Mouse (Mus musculus): ENCODE results near the gene Rtbdn. TPM values are rescaled to one million over a fixed set of nuclear protein-coding genes. Genes with fewer than 3 reads are reported as not detected.

The Rtbdn gene
- total and polyA plus RNA-seq, 2 experiments from 2014 or later, result 3.5 to 10.4 TPM

DNA sequence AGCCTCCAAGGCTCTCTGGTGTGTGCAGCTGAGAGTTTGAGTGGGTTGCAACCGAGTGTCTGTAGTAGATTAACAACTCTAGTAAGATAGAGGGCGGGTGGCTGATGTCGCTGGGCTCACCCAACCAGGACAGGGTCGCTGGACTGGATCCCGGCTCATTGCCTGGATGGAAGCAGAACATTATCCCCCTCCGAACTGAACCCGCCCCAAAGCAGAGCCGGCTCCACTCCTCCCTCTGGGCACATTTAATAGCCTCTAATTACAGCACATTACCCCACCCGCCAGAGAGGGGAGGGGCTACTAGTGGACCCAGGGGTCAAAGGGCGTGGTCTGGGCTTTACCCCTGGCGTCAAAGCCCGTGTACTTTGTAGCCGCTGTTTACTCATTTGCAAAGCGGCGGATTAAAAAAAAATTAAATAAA is 42.5 kb downstream of the Rtbdn start:
- peak overlapping the region; percentile 92 for H3K4me2 ChIP-seq (ENCODE audit: low read depth)
- no peak for TF ChIP-seq CTCF (IDR thresholded peaks at IDR 0.05; ENCODE audit: low read depth)
- H3K27ac ChIP-seq (ENCODE audit: low read depth, low read length), result no peak overlapping the region
- no peaks in the 10 kb centered on the region for H3K36me3 ChIP-seq (ENCODE audit: insufficient read depth)
- no peaks in the 10 kb centered on the region for H3K9me3 ChIP-seq (ENCODE audit: low read length)
- no peak overlapping the region for H3K9ac ChIP-seq
- peaks cover 21% of the 10 kb centered on the region for H3K4me1 ChIP-seq (ENCODE audit: insufficient read depth)
- no peak for ATAC-seq
- peak overlapping the region; percentile 69; the same call in 1 of the 2 replicates for H3K4me3 ChIP-seq (ENCODE audit: low read depth, low read length)
- no peak for DNase-seq
- 12% methylated on average over 15 of the region's 15 CpGs for WGBS
- H3K27me3 ChIP-seq (ENCODE audit: insufficient read depth, low read length), result no peaks in the 10 kb centered on the region; the same call in 1 of the 2 replicates

DNA sequence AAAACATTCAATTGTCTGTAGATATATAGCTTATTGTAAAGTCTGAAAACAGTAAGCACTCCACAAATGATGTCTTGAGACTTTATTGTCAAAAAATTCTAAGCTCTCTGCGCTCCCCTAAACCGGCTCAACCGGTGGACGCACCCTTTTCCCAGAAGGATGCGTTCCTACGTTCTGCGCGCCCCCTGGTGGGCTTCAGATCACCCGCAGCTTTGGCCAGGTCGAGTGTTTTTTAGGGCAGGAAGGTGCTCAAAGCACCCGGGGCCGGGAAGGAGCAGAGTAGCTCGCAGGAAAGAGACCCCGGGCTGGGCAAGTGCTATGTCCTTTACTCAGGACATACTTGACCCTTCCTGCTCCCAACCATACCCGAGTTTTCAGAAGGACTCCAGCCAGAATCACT is 43.0 kb downstream of the Rtbdn start:
- peak overlapping the region; percentile 92 for H3K4me2 ChIP-seq (ENCODE audit: low read depth)
- TF ChIP-seq CTCF (IDR thresholded peaks at IDR 0.05; ENCODE audit: low read depth), result peak; percentile 89
- DNase-seq, result peak; percentile 94
- H3K36me3 ChIP-seq (ENCODE audit: insufficient read depth), result no peaks in the 10 kb centered on the region
- H3K27me3 ChIP-seq (ENCODE audit: insufficient read depth, low read length), result no peaks in the 10 kb centered on the region; the same call in 1 of the 2 replicates
- WGBS, result 0% methylated on average over 15 of the region's 15 CpGs
- peaks cover 18% of the 10 kb centered on the region for H3K4me1 ChIP-seq (ENCODE audit: insufficient read depth)
- H3K9ac ChIP-seq, result peak overlapping the region; percentile 85
- peak overlapping the region; percentile 87 for H3K27ac ChIP-seq (ENCODE audit: low read depth, low read length)
- ATAC-seq, result peak; percentile 64
- H3K4me3 ChIP-seq (ENCODE audit: low read depth, low read length), result peak overlapping the region; percentile 69
- H3K9me3 ChIP-seq (ENCODE audit: low read length), result no peaks in the 10 kb centered on the region

- TF ChIP-seq CTCF (IDR thresholded peaks at IDR 0.05; ENCODE audit: low read depth), result peak; percentile 98
- Histone ChIP-seq H3K4me1 (ENCODE audit: insufficient read depth) (peaks cover 13% of the 10 kb centered on the region), H3K9me3 (ENCODE audit: low read length) (no peaks in the 10 kb centered on the region), H3K27ac (ENCODE audit: low read depth, low read length) (peak within 1 kb of the TSS; percentile 87), H3K36me3 (ENCODE audit: insufficient read depth) (no peaks in the 10 kb centered on the region), H3K4me2 (ENCODE audit: low read depth) (peak within 1 kb of the TSS; percentile 92), H3K4me3 (ENCODE audit: low read depth, low read length) (peak within 1 kb of the TSS; percentile 69), H3K27me3 (ENCODE audit: insufficient read depth, low read length) (no peaks in the 10 kb centered on the region; the same call in 1 of the 2 replicates), H3K9ac (peak within 1 kb of the TSS; percentile 85)
- DNase-seq (peak; percentile 98), ATAC-seq (peak; percentile 87)
- WGBS, result 6% methylated on average over 28 of the region's 28 CpGs
Observed at GRCm38 (mm10) chr8:84990349-84990748, 43.6 kb downstream of the Rtbdn start, which contains the start of gene Hook2. TSS of gene Hook2 (plus strand) at chr8:84990603.

DNA sequence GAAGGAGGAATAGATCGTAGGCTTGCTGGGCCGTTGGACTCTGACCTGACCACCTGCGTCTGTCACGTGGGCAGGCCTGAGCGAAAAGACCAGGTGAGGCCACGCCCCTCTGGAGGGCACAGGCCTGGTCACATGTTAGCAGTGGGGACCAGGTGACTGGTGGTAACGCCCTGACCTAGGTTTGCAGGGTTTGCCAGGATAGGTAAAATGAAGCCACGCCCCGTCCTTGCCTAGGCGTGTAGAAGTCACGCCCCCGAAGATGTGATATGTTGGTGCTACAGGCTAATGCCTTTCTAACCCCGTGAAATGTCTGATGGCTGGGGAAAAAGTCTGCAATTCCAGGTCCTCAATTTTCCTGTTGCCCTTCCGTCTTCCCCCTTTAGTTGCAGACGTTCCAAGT is 44.0 kb downstream of the Rtbdn start:
- peak overlapping the region; percentile 70 for H3K27ac ChIP-seq (ENCODE audit: low read depth, low read length)
- no peak for TF ChIP-seq CTCF (IDR thresholded peaks at IDR 0.05; ENCODE audit: low read depth)
- H3K9ac ChIP-seq, result peak overlapping the region; percentile 85
- peak; percentile 55 for DNase-seq
- peak overlapping the region; percentile 69 for H3K4me3 ChIP-seq (ENCODE audit: low read depth, low read length)
- H3K36me3 ChIP-seq (ENCODE audit: insufficient read depth), result no peaks in the 10 kb centered on the region
- no peaks in the 10 kb centered on the region; the same call in 1 of the 2 replicates for H3K27me3 ChIP-seq (ENCODE audit: insufficient read depth, low read length)
- no peaks in the 10 kb centered on the region for H3K9me3 ChIP-seq (ENCODE audit: low read length)
- peak overlapping the region; percentile 92 for H3K4me2 ChIP-seq (ENCODE audit: low read depth)
- peak; percentile 21 for ATAC-seq
- peaks cover 11% of the 10 kb centered on the region for H3K4me1 ChIP-seq (ENCODE audit: insufficient read depth)
- 5% methylated on average over 15 of the region's 15 CpGs for WGBS

GRCm38 (mm10) chr8:84994375-84994774 is 47.6 kb downstream of the Rtbdn start:
- Histone ChIP-seq H3K9me3 (ENCODE audit: low read length) (no peaks in the 10 kb centered on the region), H3K27me3 (ENCODE audit: insufficient read depth, low read length) (no peaks in the 10 kb centered on the region), H3K36me3 (ENCODE audit: insufficient read depth) (0 out of 2 replicates have a peak, but pooled peaks cover 3% of the 10 kb centered on the region), H3K4me3 (ENCODE audit: low read depth, low read length) (no peak overlapping the region), H3K27ac (ENCODE audit: low read depth, low read length) (no peak overlapping the region), H3K4me1 (ENCODE audit: insufficient read depth) (peaks cover 10% of the 10 kb centered on the region), H3K4me2 (ENCODE audit: low read depth) (no peak overlapping the region), H3K9ac (no peak overlapping the region)
- WGBS, result 96% methylated on average over 9 of the region's 9 CpGs
- no peak for DNase-seq
- ATAC-seq, result no peak
- TF ChIP-seq CTCF (IDR thresholded peaks at IDR 0.05; ENCODE audit: low read depth), result no peak

DNA sequence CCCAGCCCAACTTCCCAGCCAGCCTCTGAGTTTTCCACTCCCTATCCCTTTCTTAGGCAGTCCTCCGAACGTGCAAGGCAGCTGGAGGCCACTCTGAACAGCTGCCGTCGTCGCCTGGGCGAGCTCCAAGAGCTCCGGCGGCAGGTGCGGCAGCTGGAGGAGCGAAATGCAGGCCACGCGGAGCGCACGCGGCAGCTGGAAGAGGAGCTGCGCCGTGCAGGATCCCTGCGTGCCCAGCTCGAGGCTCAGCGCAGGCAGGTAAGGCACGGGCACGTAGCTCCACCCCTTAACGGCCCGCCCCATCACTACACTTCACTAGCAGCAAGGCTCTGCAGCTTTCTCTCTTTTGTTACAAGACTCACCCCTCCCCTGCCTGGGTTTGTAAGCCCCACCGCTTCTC is 48.9 kb downstream of the Rtbdn start:
- 19% methylated on average over 25 of the region's 25 CpGs for WGBS
- H3K9me3 ChIP-seq (ENCODE audit: low read length), result no peaks in the 10 kb centered on the region
- H3K27me3 ChIP-seq (ENCODE audit: insufficient read depth, low read length), result no peaks in the 10 kb centered on the region
- ATAC-seq, result peak; percentile 32; the same call in 1 of the 2 replicates
- H3K4me2 ChIP-seq (ENCODE audit: low read depth), result peak overlapping the region; percentile 10; the same call in 1 of the 2 replicates
- no peak overlapping the region for H3K27ac ChIP-seq (ENCODE audit: low read depth, low read length)
- peak; percentile 44 for DNase-seq
- no peak overlapping the region for H3K4me3 ChIP-seq (ENCODE audit: low read depth, low read length)
- H3K36me3 ChIP-seq (ENCODE audit: insufficient read depth), result 0 out of 2 replicates have a peak, but pooled peaks cover 3% of the 10 kb centered on the region
- peaks cover 7% of the 10 kb centered on the region for H3K4me1 ChIP-seq (ENCODE audit: insufficient read depth)
- H3K9ac ChIP-seq, result no peak overlapping the region
- no peak for TF ChIP-seq CTCF (IDR thresholded peaks at IDR 0.05; ENCODE audit: low read depth)

DNA sequence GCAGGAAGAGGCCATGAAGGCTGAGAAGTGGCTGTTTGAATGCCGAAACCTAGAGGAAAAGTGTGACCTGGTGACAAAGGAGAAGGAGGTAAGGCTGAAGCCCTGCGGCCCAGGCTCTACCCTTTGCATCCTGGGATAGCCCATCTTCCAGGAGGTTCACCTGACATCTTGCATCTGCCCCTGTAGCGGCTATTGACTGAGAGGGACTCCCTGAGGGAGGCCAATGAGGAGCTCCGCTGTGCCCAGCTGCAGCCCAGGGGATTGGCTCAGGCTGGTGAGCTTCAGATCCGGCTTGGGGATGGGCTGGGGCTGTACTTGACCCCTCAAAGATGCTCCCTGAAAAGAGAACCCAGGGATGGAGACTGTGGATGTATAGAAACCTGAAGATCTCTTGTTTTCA is 50.2 kb downstream of the Rtbdn start:
- no peaks in the 10 kb centered on the region for H3K4me1 ChIP-seq (ENCODE audit: insufficient read depth)
- no peak overlapping the region for H3K4me3 ChIP-seq (ENCODE audit: low read depth, low read length)
- 84% methylated on average over 5 of the region's 5 CpGs for WGBS
- H3K36me3 ChIP-seq (ENCODE audit: insufficient read depth), result peaks cover 7% of the 10 kb centered on the region; the same call in 1 of the 2 replicates
- H3K9ac ChIP-seq, result no peak overlapping the region
- no peak for TF ChIP-seq CTCF (IDR thresholded peaks at IDR 0.05; ENCODE audit: low read depth)
- H3K9me3 ChIP-seq (ENCODE audit: low read length), result no peaks in the 10 kb centered on the region
- H3K4me2 ChIP-seq (ENCODE audit: low read depth), result no peak overlapping the region
- no peak overlapping the region for H3K27ac ChIP-seq (ENCODE audit: low read depth, low read length)
- ATAC-seq (no peak), DNase-seq (no peak)
- H3K27me3 ChIP-seq (ENCODE audit: insufficient read depth, low read length), result no peaks in the 10 kb centered on the region
